Mouse (Mus musculus) embryonic fibroblast, embryonic 13.5 days (primary cell): ENCODE data around the gene Prr7.

Experiments
- CTCF ChIP-seq: IDR thresholded peaks from 2 replicates; pipeline ENCODE4 v1.5.1; 2011; ENCODE audit warnings: mild to moderate bottlenecking, control low read depth, low read length, moderate library complexity, borderline replicate concordance; ENCODE audit not compliant: insufficient read depth
- POLR2A ChIP-seq: IDR thresholded peaks from 2 replicates; pipeline ENCODE4 v1.6.1; 2011; ENCODE audit warnings: low read depth, mild to moderate bottlenecking, control low read depth, low read length, moderate library complexity

DNA sequence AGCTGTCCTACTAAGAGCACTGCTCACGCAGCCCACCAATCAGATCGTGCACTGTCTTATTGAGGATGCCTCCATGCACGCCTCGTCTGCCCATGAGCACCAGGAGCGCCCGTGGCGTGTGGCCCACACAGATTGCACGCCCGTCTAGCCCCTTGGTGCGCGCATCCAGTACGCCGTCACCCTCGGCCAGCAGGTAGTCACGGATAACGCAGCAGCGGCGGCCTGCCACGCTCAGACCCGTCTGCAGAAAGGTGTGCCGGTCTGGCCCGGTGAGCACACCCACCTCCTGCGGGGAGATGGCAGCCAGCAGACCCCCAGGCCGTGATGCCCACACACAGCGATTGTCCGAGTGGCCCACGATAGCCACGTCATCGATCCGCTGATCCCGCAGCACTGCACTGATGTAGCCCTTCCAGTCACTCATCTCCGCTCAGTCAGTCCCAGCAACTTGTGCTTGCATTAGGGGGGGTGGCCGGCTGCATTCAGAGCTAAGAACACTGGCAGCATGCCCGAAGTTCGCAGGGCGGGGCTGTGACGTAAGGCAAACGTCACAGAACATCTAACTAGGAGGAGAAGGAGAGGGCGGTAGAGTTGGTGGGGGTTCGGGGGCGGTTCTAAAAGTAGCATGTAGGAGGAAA lies 49.2 kb upstream of the Prr7 start, which contains the start of gene Pfn3:
- TF ChIP-seq POLR2A: no peak
- TF ChIP-seq CTCF: no peak
